Mouse (Mus musculus) limb, embryonic 13.5 days (tissue): ENCODE data around the gene Fam98a. TPM values are rescaled to one million over a fixed set of nuclear protein-coding genes. Genes with fewer than 3 reads are reported as not detected.
A peak's percentile ranks its signal among the peaks of the same experiment; 100 is the strongest.

Experiments
- ATAC-seq: fragments of 200-750 bp; cut with Nextera tagmentation; 2 replicates; pipeline ENCODE4 v1.8.0; 2017; ENCODE audit warnings: low read depth, moderate number of reproducible peaks, moderate TSS enrichment; ENCODE audit not compliant: low FRiP score
- H3K27ac ChIP-seq: fragments of 300-500 bp; sonication (generic); 2 replicates; pipeline ENCODE4 v1.5.1; 2015; ENCODE audit warnings: inconsistent platforms, mild to moderate bottlenecking, moderate library complexity
- H3K27me3 ChIP-seq: fragments of 300-500 bp; sonication (generic); 2 replicates; pipeline ENCODE4 v1.6.1; 2015; ENCODE audit warnings: mild to moderate bottlenecking, inconsistent platforms
- H3K36me3 ChIP-seq: fragments of 300-500 bp; sonication (generic); 2 replicates; pipeline ENCODE4 v1.6.1; 2015; ENCODE audit warnings: inconsistent platforms, mild to moderate bottlenecking, moderate library complexity
- H3K4me1 ChIP-seq: fragments of 300-500 bp; sonication (generic); 2 replicates; pipeline ENCODE4 v1.6.1; 2015; ENCODE audit warnings: inconsistent platforms
- H3K4me2 ChIP-seq: fragments of 300-500 bp; sonication (generic); replicated peaks from 2 replicates; pipeline ENCODE4 v1.6.1; 2015; ENCODE audit warnings: inconsistent platforms, mild to moderate bottlenecking, moderate library complexity
- H3K4me3 ChIP-seq: fragments of 300-500 bp; sonication (generic); 2 replicates; pipeline ENCODE4 v1.5.1; 2015; ENCODE audit warnings: moderate library complexity, mild to moderate bottlenecking, inconsistent platforms
- H3K9ac ChIP-seq: fragments of 300-500 bp; sonication (generic); 2 replicates; pipeline ENCODE4 v1.6.1; 2015; ENCODE audit warnings: mild to moderate bottlenecking, inconsistent platforms
- H3K9me3 ChIP-seq: fragments of 300-500 bp; sonication (generic); 2 replicates; pipeline ENCODE4 v1.6.1; 2016; ENCODE audit warnings: inconsistent platforms
- WGBS: fragments of 180-500 bp; shearing (Covaris S2); methylation state at CpG from one replicate; pipeline ENCODE4 v1.1.7; 2015; 5-methylcytosine and 5-hydroxymethylcytosine counted together
- polyA plus RNA-seq: library from polyadenylated mRNA; unstranded; fragments of >200 nt; fragmentation: Nextera tagmentation; extraction: Ambion mirVana; gene quantifications from 2 replicates; pipeline ENCODE4 v1.2.1, GENCODE M21; 2015

Gene Fam98a
- polyA plus RNA-seq, result 30.6 and 30.8 TPM in 2 replicates

- no peaks in the 10 kb centered on the region for H3K9me3 ChIP-seq
- under 1% methylated on average over 56 of the region's 56 CpGs for WGBS
- no peaks in the 10 kb centered on the region for H3K27me3 ChIP-seq
- peak within 1 kb of the TSS; percentile 85 for H3K4me3 ChIP-seq
- peak within 1 kb of the TSS; percentile 39; the same call in 1 of the 2 replicates for H3K27ac ChIP-seq
- peaks cover 20% of the 10 kb centered on the region for H3K4me1 ChIP-seq
- H3K9ac ChIP-seq, result peak within 1 kb of the TSS; percentile 85
- peak within 1 kb of the TSS; percentile 80 for H3K4me2 ChIP-seq
- peak; percentile 99 for ATAC-seq
- peaks cover 10% of the 10 kb centered on the region; the same call in 1 of the 2 replicates for H3K36me3 ChIP-seq
Observed at GRCm38 (mm10) chr17:75551512-75552400, at the start of gene Fam98a. TSS of gene Fam98a (minus strand) at chr17:75551946.

DNA sequence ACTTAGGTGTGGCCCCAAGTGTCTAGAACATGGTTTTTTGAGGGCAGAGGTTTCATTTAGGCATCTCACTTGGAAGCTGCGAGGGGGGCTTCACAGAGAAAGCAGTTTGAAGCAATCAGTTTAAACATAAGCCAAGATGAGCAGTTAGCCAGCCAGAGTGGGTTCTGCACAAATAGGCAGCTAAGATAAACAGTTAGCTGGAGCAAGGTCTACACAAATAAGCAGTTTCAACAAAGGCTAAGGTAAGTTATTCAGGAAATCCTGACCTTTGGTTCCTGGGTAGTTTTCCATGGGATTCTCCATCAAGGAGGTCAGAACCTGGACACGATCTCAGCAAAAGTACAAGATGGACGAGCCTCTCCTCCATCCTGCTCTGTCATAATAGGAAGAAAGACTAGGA, 46.9 kb upstream of the Fam98a start:
- Histone ChIP-seq H3K4me2 (no peak overlapping the region), H3K4me1 (no peaks in the 10 kb centered on the region), H3K4me3 (no peak overlapping the region), H3K27ac (no peak overlapping the region), H3K9ac (no peak overlapping the region), H3K36me3 (no peaks in the 10 kb centered on the region), H3K27me3 (no peaks in the 10 kb centered on the region), H3K9me3 (no peaks in the 10 kb centered on the region)
- WGBS, result 82% methylated on average over 3 of the region's 3 CpGs
- ATAC-seq, result no peak

DNA sequence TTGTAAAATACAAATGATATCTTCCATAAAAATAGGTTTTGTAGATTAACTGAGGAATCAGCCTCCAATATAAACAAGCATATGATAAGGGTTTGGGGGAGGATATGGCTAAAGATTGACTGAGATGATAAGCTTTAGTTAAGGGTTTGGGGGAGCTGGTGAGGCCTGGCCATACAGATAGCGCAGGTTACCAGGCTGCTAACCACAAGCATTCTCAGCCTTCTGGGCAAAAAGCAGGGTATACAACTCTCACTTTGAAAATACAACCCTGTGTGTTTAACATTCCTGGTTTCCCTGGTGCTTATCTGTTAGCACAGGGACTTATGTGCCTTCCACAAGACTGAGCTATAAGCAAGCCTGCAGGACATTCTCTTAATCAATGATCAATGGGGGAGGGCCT, 31.0 kb upstream of the Fam98a start:
- 88% methylated on average over 1 of the region's 1 CpGs for WGBS
- ATAC-seq, result no peak

GRCm38 (mm10) chr17:75575608-75576007, 23.9 kb upstream of the Fam98a start:
- no peaks in the 10 kb centered on the region for H3K4me1 ChIP-seq
- WGBS, result 46% methylated on average over 7 of the region's 7 CpGs
- no peaks in the 10 kb centered on the region for H3K36me3 ChIP-seq
- ATAC-seq, result peak; percentile 75; the same call in 1 of the 2 replicates
- H3K4me3 ChIP-seq, result no peak overlapping the region
- H3K4me2 ChIP-seq, result no peak overlapping the region
- no peak overlapping the region for H3K27ac ChIP-seq
- no peaks in the 10 kb centered on the region for H3K9me3 ChIP-seq
- H3K9ac ChIP-seq, result no peak overlapping the region
- H3K27me3 ChIP-seq, result no peaks in the 10 kb centered on the region

More for the DNA sequence above, 31.0 kb upstream of the Fam98a start:
- H3K27me3 ChIP-seq, result no peaks in the 10 kb centered on the region
- H3K36me3 ChIP-seq, result no peaks in the 10 kb centered on the region
- no peak overlapping the region for H3K4me2 ChIP-seq
- no peak overlapping the region for H3K27ac ChIP-seq
- H3K4me1 ChIP-seq, result no peaks in the 10 kb centered on the region
- H3K9me3 ChIP-seq, result no peaks in the 10 kb centered on the region
- no peak overlapping the region for H3K9ac ChIP-seq
- no peak overlapping the region for H3K4me3 ChIP-seq

GRCm38 (mm10) chr17:75558041-75558440, 6.3 kb upstream of the Fam98a start:
- WGBS, result 97% methylated on average over 2 of the region's 2 CpGs
- Histone ChIP-seq H3K9me3 (no peaks in the 10 kb centered on the region; the same call in 1 of the 2 replicates), H3K27ac (no peak overlapping the region), H3K9ac (no peak overlapping the region), H3K36me3 (no peaks in the 10 kb centered on the region), H3K4me3 (no peak overlapping the region), H3K27me3 (no peaks in the 10 kb centered on the region), H3K4me2 (no peak overlapping the region), H3K4me1 (no peaks in the 10 kb centered on the region)
- ATAC-seq, result no peak

DNA sequence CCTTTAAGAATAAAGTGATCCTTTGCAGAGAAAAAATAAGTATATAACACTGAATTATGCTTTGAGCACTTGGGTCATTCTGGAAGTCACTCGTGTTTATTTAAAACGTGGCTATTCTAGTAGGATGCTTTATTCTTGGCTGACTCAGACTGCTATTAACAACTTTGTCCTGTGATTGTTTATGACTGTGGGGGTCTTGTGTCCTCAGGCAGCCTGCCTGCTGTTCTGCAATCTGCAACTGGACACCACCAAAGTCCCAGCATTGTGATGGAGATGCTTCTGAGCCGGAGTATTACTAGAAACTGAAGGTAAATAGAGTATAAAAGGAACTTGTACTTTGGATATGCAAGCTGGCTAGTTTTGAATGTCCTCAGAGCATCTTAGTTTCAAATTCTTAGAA, 5.3 kb upstream of the Fam98a start:
- ATAC-seq, result no peak
- no peak overlapping the region for H3K4me2 ChIP-seq
- H3K4me1 ChIP-seq, result no peaks in the 10 kb centered on the region
- no peaks in the 10 kb centered on the region for H3K36me3 ChIP-seq
- H3K9ac ChIP-seq, result no peak overlapping the region
- 31% methylated on average over 3 of the region's 3 CpGs for WGBS
- no peak overlapping the region for H3K27ac ChIP-seq
- no peak overlapping the region for H3K4me3 ChIP-seq
- H3K9me3 ChIP-seq, result no peaks in the 10 kb centered on the region; the same call in 1 of the 2 replicates
- no peaks in the 10 kb centered on the region for H3K27me3 ChIP-seq

DNA sequence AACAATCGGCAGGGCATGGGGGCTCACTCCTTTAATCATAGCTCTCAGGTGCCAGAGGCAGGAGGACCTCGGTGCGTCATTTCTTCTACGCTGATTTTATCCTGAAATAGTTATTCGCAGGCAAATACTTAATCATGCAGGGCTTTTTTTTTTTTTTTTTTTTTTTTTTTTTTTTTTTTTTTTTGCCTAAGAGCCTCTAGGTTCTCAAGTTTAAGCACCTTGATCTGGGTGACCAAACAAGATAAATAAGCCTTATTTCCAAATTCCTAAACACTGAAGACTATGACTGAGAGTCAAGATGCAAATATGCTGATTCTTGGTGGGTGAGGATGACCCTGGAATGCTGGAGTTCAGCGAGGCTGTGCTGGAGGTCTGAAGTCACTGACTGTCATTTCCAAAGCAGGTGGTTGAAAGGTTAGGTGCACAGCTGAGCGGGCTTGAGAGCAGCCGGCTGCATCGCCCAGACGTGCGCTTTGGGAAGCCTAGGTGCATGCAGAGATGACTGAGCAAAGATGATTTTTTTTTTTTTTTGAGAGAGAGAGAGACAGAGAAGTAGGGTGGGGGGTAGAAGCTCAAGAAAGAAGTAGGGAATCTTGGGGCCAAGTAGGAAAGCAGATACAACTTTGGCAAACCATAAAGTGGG, 854 bp downstream of the Fam98a start:
- H3K27ac ChIP-seq, result peak overlapping the region; percentile 39; the same call in 1 of the 2 replicates
- peak overlapping the region; percentile 80 for H3K4me2 ChIP-seq
- peaks cover 27% of the 10 kb centered on the region for H3K4me1 ChIP-seq
- no peaks in the 10 kb centered on the region for H3K27me3 ChIP-seq
- peaks cover 19% of the 10 kb centered on the region for H3K36me3 ChIP-seq
- 40% methylated on average over 11 of the region's 11 CpGs for WGBS
- H3K4me3 ChIP-seq, result peak overlapping the region; percentile 85
- no peaks in the 10 kb centered on the region for H3K9me3 ChIP-seq
- peak; percentile 0; the same call in 1 of the 2 replicates for ATAC-seq
- peak overlapping the region; percentile 85 for H3K9ac ChIP-seq

- Histone ChIP-seq H3K4me1 (peaks cover 16% of the 10 kb centered on the region), H3K27ac (no peak overlapping the region), H3K27me3 (no peaks in the 10 kb centered on the region), H3K9ac (no peak overlapping the region), H3K4me2 (no peak overlapping the region), H3K9me3 (no peaks in the 10 kb centered on the region), H3K36me3 (peaks cover 60% of the 10 kb centered on the region), H3K4me3 (no peak overlapping the region)
- ATAC-seq, result no peak
- 92% methylated on average over 7 of the region's 7 CpGs for WGBS
Observed at GRCm38 (mm10) chr17:75544262-75544661, 7.5 kb downstream of the Fam98a start.

DNA sequence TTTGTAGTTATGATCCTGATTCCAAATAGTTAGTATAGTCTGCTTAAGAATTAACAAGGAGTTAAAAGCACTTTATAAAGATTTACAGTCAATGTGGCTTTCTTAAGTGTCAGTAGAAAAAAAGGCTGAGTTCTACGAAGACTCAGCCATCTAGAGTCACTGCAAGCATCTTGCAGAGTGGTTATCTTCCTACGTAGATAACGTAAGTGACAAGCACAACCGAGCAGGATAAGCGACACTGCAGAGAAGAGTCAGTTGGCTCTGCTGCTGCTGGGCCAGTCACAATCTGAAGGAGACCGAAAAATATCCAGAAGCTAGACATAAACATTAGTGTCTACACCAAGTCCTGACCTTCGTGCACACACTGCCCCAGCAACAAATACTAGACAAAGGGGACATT, 8.3 kb downstream of the Fam98a start:
- H3K27ac ChIP-seq, result no peak overlapping the region
- H3K9me3 ChIP-seq, result no peaks in the 10 kb centered on the region
- no peak overlapping the region for H3K9ac ChIP-seq
- no peak for ATAC-seq
- H3K36me3 ChIP-seq, result peaks cover 66% of the 10 kb centered on the region
- no peak overlapping the region for H3K4me3 ChIP-seq
- H3K27me3 ChIP-seq, result no peaks in the 10 kb centered on the region
- WGBS, result 83% methylated on average over 7 of the region's 7 CpGs
- no peak overlapping the region for H3K4me2 ChIP-seq
- H3K4me1 ChIP-seq, result peaks cover 16% of the 10 kb centered on the region

DNA sequence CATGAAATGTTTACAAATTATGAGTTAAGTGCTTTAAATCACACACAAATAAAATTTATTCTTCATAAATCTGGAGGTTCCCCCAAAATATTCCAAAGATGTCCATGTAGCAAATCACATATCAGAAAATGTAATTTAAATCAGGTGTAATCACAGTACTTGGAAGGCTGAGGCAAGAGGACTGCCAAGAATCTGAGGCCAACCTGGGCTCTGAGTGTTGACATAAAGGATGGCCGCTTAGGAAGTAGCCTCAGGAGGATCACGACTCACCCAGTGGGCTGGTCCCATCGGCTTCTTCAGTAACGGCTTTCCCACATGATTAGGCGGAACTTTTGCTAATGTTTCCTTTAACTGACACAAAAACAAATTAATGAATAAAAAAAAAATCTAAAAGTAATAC, 11.9 kb downstream of the Fam98a start:
- Histone ChIP-seq H3K9me3 (no peaks in the 10 kb centered on the region), H3K27me3 (no peaks in the 10 kb centered on the region), H3K4me2 (no peak overlapping the region), H3K36me3 (peaks cover 60% of the 10 kb centered on the region), H3K4me1 (no peaks in the 10 kb centered on the region), H3K27ac (no peak overlapping the region), H3K9ac (no peak overlapping the region), H3K4me3 (no peak overlapping the region)
- ATAC-seq, result no peak
- WGBS, result 81% methylated on average over 5 of the region's 5 CpGs

DNA sequence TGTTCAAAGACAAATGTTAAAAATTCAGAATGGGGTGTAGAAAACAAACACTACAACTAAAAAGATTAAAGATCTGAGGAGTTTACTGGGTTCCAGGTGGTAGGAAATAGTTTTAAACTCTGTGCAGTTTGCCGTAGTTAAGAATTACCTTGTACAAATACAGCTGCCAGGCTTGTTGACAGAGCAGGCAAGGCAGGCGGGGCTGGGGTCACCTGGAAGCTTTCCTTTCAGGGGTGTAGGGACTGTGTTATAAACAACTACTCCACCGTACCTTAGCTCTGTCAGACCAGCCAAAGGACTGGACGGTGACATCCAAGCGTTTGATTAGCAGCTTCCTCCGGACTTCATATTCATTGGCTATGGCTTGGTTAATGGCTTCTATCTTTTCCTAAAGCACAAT, 12.6 kb downstream of the Fam98a start:
- Histone ChIP-seq H3K4me3 (no peak overlapping the region), H3K9me3 (no peaks in the 10 kb centered on the region), H3K9ac (no peak overlapping the region), H3K36me3 (peaks cover 53% of the 10 kb centered on the region), H3K4me1 (no peaks in the 10 kb centered on the region; the same call in 1 of the 2 replicates), H3K4me2 (no peak overlapping the region), H3K27me3 (no peaks in the 10 kb centered on the region), H3K27ac (no peak overlapping the region)
- ATAC-seq, result no peak
- 90% methylated on average over 6 of the region's 6 CpGs for WGBS

- Histone ChIP-seq H3K9me3 (no peaks in the 10 kb centered on the region), H3K36me3 (peaks cover 50% of the 10 kb centered on the region), H3K27ac (no peak overlapping the region), H3K27me3 (no peaks in the 10 kb centered on the region), H3K4me3 (no peak overlapping the region), H3K4me1 (no peaks in the 10 kb centered on the region; the same call in 1 of the 2 replicates), H3K4me2 (no peak overlapping the region), H3K9ac (no peak overlapping the region)
- no peak for ATAC-seq
- WGBS, result 95% methylated on average over 12 of the region's 12 CpGs
Observed at GRCm38 (mm10) chr17:75538431-75538830, 13.3 kb downstream of the Fam98a start.
